Mouse (Mus musculus) MEL (cell line): ENCODE measurements around the gene Sugp2. TPM values are rescaled to one million over a fixed set of nuclear protein-coding genes. Genes with fewer than 3 reads are reported as not detected.
A peak's percentile ranks its signal among the peaks of the same experiment; 100 is the strongest.

Experiments
- DNase-seq: peaks from one replicate; pipeline ENCODE4 v3.0.0; 2011; ENCODE audit warnings: low read depth, low spot score
- H3K27ac ChIP-seq: 2 replicates; pipeline ENCODE4 v1.5.1; 2012; ENCODE audit warnings: low read depth, mild to moderate bottlenecking, control low read depth, low read length, moderate library complexity; ENCODE audit not compliant: control insufficient read depth
- H3K27me3 ChIP-seq, 2 experiments: fragments of 150-350 bp in 1 of 2; sonication (generic) in 1 of 2; 2 replicates each; pipeline ENCODE4 v1.6.1; 2012; ENCODE audit warnings: low read length in 2 of 2, mild to moderate bottlenecking in 2 of 2, improper control_type of control experiment in 1 of 2, moderate library complexity in 1 of 2; ENCODE audit not compliant: insufficient read depth in 2 of 2, control insufficient read depth in 1 of 2
- H3K36me3 ChIP-seq, 2 experiments: 2 replicates each; pipeline ENCODE4 v1.6.1; 2012 to 2014; ENCODE audit warnings: low read length in 2 of 2, improper control_type of control experiment in 1 of 2, inconsistent platforms in 1 of 2, mild to moderate bottlenecking in 1 of 2; ENCODE audit not compliant: insufficient read depth in 2 of 2, control insufficient read depth in 1 of 2
- H3K4me1 ChIP-seq, 2 experiments: fragments of 150-350 bp in 1 of 2; sonication (generic) in 1 of 2; 2 replicates each; pipeline ENCODE4 v1.6.1; 2012; ENCODE audit warnings: low read length in 2 of 2, improper control_type of control experiment in 1 of 2, mild to moderate bottlenecking in 1 of 2; ENCODE audit not compliant: insufficient read depth in 2 of 2, control insufficient read depth in 1 of 2
- H3K4me3 ChIP-seq, 2 experiments: fragments of 150-350 bp in 1 of 2; sonication (generic) in 1 of 2; 2 replicates each; pipeline ENCODE4 v1.5.1; 2012; ENCODE audit warnings: low read depth in 2 of 2, low read length in 2 of 2, mild to moderate bottlenecking in 2 of 2, moderate library complexity in 2 of 2, control low read depth in 1 of 2, improper control_type of control experiment in 1 of 2; ENCODE audit not compliant: control insufficient read depth in 1 of 2, insufficient read depth in 1 of 2
- H3K79me2 ChIP-seq: 2 replicates; pipeline ENCODE4 v1.6.1; 2012; ENCODE audit warnings: mild to moderate bottlenecking, low read length, moderate library complexity; ENCODE audit not compliant: control insufficient read depth, poor library complexity, insufficient read depth
- H3K9ac ChIP-seq: 2 replicates; pipeline ENCODE4 v1.6.1; 2012; ENCODE audit warnings: low read depth, mild to moderate bottlenecking, control low read depth, low read length, moderate library complexity; ENCODE audit not compliant: control insufficient read depth, poor library complexity, severe bottlenecking
- H3K9me3 ChIP-seq: fragments of 150-350 bp; sonication (generic); replicated peaks from 2 replicates; pipeline ENCODE4 v1.6.1; 2012; ENCODE audit warnings: mild to moderate bottlenecking, low read length, improper control_type of control experiment, moderate library complexity; ENCODE audit not compliant: insufficient read depth
- CHD1 ChIP-seq: IDR thresholded peaks from 2 replicates; pipeline ENCODE4 v1.6.1; 2012; ENCODE audit warnings: low read depth, mild to moderate bottlenecking, inconsistent platforms, low read length, improper control_type of control experiment
- CHD2 ChIP-seq: IDR thresholded peaks from 2 replicates; pipeline ENCODE4 v1.6.1; 2011; ENCODE audit warnings: low read length, improper control_type of control experiment
- CTCF ChIP-seq, 3 experiments: IDR thresholded peaks in 2 of 3; conservative IDR thresholded peaks in 1 of 3; 2 replicates each; pipeline ENCODE4 v1.5.1; 2011 to 2012; ENCODE audit warnings: low read length in 3 of 3, low read depth in 2 of 3, mild to moderate bottlenecking in 2 of 3, improper control_type of control experiment in 1 of 3, inconsistent platforms in 1 of 3, mixed read lengths in 1 of 3, moderate library complexity in 1 of 3; ENCODE audit not compliant: control insufficient read depth in 1 of 3, insufficient read depth in 1 of 3, poor library complexity in 1 of 3, severe bottlenecking in 1 of 3
- E2F4 ChIP-seq: IDR thresholded peaks from 2 replicates; pipeline ENCODE4 v1.6.1; 2011; ENCODE audit warnings: low read depth, low read length, improper control_type of control experiment, borderline replicate concordance
- ELF1 ChIP-seq: IDR thresholded peaks from 2 replicates; pipeline ENCODE4 v1.6.1; 2014; ENCODE audit warnings: low read depth, mild to moderate bottlenecking, inconsistent platforms, low read length, improper control_type of control experiment, moderate library complexity
- ETS1 ChIP-seq: IDR thresholded peaks from 2 replicates; pipeline ENCODE4 v1.6.1; 2012; ENCODE audit warnings: low read depth, mild to moderate bottlenecking, inconsistent platforms, low read length, improper control_type of control experiment, moderate library complexity
- GABPA ChIP-seq: IDR thresholded peaks from 2 replicates; pipeline ENCODE4 v1.6.1; 2012; ENCODE audit warnings: low read depth, mild to moderate bottlenecking, inconsistent platforms, low read length, improper control_type of control experiment, moderate library complexity
- GATA1 ChIP-seq: IDR thresholded peaks from 2 replicates; pipeline ENCODE4 v1.6.1; 2011; ENCODE audit warnings: low read depth, low read length, improper control_type of control experiment
- MAFK ChIP-seq: IDR thresholded peaks from 2 replicates; pipeline ENCODE4 v1.6.1; 2011; ENCODE audit warnings: low read depth, mild to moderate bottlenecking, low read length, improper control_type of control experiment, borderline replicate concordance
- MAX ChIP-seq: IDR thresholded peaks from 2 replicates; pipeline ENCODE4 v1.6.1; 2011; ENCODE audit warnings: low read length, improper control_type of control experiment
- MEF2A ChIP-seq: IDR thresholded peaks from 2 replicates; pipeline ENCODE4 v1.6.1; 2014; ENCODE audit warnings: low read depth, mild to moderate bottlenecking, inconsistent platforms, low read length, improper control_type of control experiment; ENCODE audit not compliant: poor library complexity, insufficient replicate concordance, severe bottlenecking; ENCODE audit errors: extremely low read depth
- POLR2A ChIP-seq, 2 experiments: IDR thresholded peaks; 2 replicates each; pipeline ENCODE4 v1.6.1; 2011 to 2012; ENCODE audit warnings: low read length in 2 of 2, mild to moderate bottlenecking in 2 of 2, control low read depth in 1 of 2, improper control_type of control experiment in 1 of 2, low read depth in 1 of 2, moderate library complexity in 1 of 2; ENCODE audit not compliant: control insufficient read depth in 1 of 2, insufficient read depth in 1 of 2, poor library complexity in 1 of 2
- POLR2AphosphoS5 ChIP-seq: IDR thresholded peaks from 2 replicates; pipeline ENCODE4 v1.6.1; 2012; ENCODE audit warnings: low read depth, borderline replicate concordance, mild to moderate bottlenecking, inconsistent platforms, low read length, moderate library complexity, mixed read lengths
- RAD21 ChIP-seq: IDR thresholded peaks from 2 replicates; pipeline ENCODE4 v1.6.1; 2011; ENCODE audit warnings: mild to moderate bottlenecking, low read depth, low read length, improper control_type of control experiment
- SIN3A ChIP-seq: IDR thresholded peaks from 2 replicates; pipeline ENCODE4 v1.6.1; 2012; ENCODE audit warnings: low read length, improper control_type of control experiment, inconsistent platforms
- SMC3 ChIP-seq: IDR thresholded peaks from 2 replicates; pipeline ENCODE4 v1.6.1; 2011; ENCODE audit warnings: low read depth, low read length, improper control_type of control experiment
- USF1 ChIP-seq: IDR thresholded peaks from 2 replicates; pipeline ENCODE4 v1.6.1; 2014; ENCODE audit warnings: low read depth, mild to moderate bottlenecking, inconsistent platforms, low read length, improper control_type of control experiment, moderate library complexity
- USF2 ChIP-seq, 2 experiments: IDR thresholded peaks; 2 replicates each; pipeline ENCODE4 v1.6.1; 2011 to 2012; ENCODE audit warnings: improper control_type of control experiment in 2 of 2, low read length in 2 of 2, borderline replicate concordance in 1 of 2, inconsistent platforms in 1 of 2, low read depth in 1 of 2, mild to moderate bottlenecking in 1 of 2; ENCODE audit not compliant: insufficient read depth in 1 of 2
- ZNF384 ChIP-seq: IDR thresholded peaks from 2 replicates; pipeline ENCODE4 v1.6.1; 2012; ENCODE audit warnings: low read depth, mild to moderate bottlenecking, inconsistent platforms, low read length, improper control_type of control experiment
- polyA plus RNA-seq, 2 experiments: library from polyadenylated mRNA; stranded (reverse) in 1 of 2; unstranded in 1 of 2; fragments of >175 nt in 1 of 2; fragments of >200 nt in 1 of 2; gene quantifications; 2 replicates each; pipeline versions ENCODE4 v1.2.1 to v1.2.4; 2012; ENCODE audit warnings: low replicate concordance in 2 of 2, low read depth in 1 of 2; ENCODE audit not compliant: insufficient read length in 2 of 2, insufficient read depth in 1 of 2, missing spikeins in 1 of 2
- total RNA-seq: library from RNA; depleted of rRNA; stranded (reverse); fragments of 300-350 nt; gene quantifications from 2 replicates; pipeline ENCODE4 v1.2.3, GENCODE M21; 2012

Gene Sugp2
- total and polyA plus RNA-seq, 3 experiments: 23.9 to 27.4 TPM; not detected in 1

DNA sequence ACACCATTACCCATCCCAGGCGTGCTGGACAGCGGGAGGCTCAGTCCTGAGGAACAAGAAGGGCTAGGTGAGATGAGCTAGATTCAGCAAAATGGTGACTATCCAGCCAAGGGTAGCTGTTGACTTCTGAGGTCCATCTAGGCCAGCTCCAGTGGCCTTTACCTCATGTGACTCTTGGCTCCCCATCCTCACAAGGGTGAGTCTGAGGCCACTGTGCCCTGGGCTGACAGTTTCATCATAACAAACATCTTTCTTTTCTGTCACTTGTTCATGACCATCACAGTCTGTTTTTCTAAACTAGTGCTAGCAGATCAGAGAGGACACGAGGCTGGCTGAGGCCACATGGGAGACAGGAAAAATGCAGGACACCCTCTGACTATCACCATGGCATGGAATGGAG is 39.8 kb upstream of the Sugp2 start:
- H3K4me3 ChIP-seq: no peak overlapping the region
- H3K9ac ChIP-seq: no peak overlapping the region
- DNase-seq: no peak
- no peak for TF ChIP-seq GATA1
- no peak for TF ChIP-seq USF2 (IDR thresholded peaks at IDR 0.05; ENCODE audit: borderline replicate concordance in 1 of 2, insufficient read depth in 1 of 2, low read depth in 1 of 2, low read length in 2 of 2)
- TF ChIP-seq CTCF (IDR thresholded peaks at IDR 0.05 in 2 of 3, conservative IDR thresholded peaks at IDR 0.05 in 1 of 3; ENCODE audit: control insufficient read depth in 1 of 3, insufficient read depth in 1 of 3, low read depth in 2 of 3, low read length in 3 of 3, poor library complexity in 1 of 3, severe bottlenecking in 1 of 3): no peak
- TF ChIP-seq SMC3: no peak
- no peak for TF ChIP-seq CHD2
- TF ChIP-seq MEF2A: no peak
- TF ChIP-seq ELF1: no peak
- no peak for TF ChIP-seq ZNF384
- TF ChIP-seq GABPA: no peak
- no peak for TF ChIP-seq MAFK
- no peak for TF ChIP-seq USF1
- no peak for TF ChIP-seq E2F4
- TF ChIP-seq CHD1: no peak
- TF ChIP-seq ETS1: no peak
- TF ChIP-seq SIN3A: no peak
- TF ChIP-seq, all 39 proteins: peak for 0
- Histone ChIP-seq H3K27ac (no peak overlapping the region), H3K36me3 (no peaks in the 10 kb centered on the region; a peak in 1 of 4 replicates), H3K9me3 (no peaks in the 10 kb centered on the region), H3K79me2 (peaks cover 2% of the 10 kb centered on the region; the same call in 1 of the 2 replicates), H3K4me1 (no peaks in the 10 kb centered on the region), H3K27me3 (no peaks in the 10 kb centered on the region)

DNA sequence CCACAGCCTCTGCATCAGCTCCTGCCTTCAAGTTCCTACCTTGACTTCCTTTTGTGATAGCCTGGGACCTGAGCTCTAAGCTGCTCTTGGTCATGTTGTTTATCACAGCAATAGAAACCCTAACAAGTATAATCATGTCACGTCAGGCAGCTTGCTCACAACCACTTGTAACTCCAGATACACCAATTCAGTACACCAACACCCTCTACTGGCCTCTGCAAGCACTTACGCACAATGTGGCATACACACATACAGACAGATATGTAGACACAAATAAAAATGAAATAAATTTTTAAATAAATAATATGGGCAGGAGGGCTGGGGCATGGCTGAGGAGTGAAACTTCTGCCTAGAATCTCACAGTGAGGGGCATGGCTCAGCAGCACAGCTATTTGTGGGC is 38.3 kb upstream of the Sugp2 start:
- Histone ChIP-seq H3K27me3 (no peaks in the 10 kb centered on the region), H3K4me1 (no peaks in the 10 kb centered on the region), H3K4me3 (no peak overlapping the region), H3K36me3 (no peaks in the 10 kb centered on the region; a peak in 1 of 4 replicates), H3K79me2 (peaks cover 2% of the 10 kb centered on the region; the same call in 1 of the 2 replicates), H3K27ac (no peak overlapping the region), H3K9ac (no peak overlapping the region), H3K9me3 (no peaks in the 10 kb centered on the region)
- DNase-seq: peak; percentile 37
- TF ChIP-seq CTCF (IDR thresholded peaks at IDR 0.05 in 2 of 3, conservative IDR thresholded peaks at IDR 0.05 in 1 of 3; ENCODE audit: control insufficient read depth in 1 of 3, insufficient read depth in 1 of 3, low read depth in 2 of 3, low read length in 3 of 3, poor library complexity in 1 of 3, severe bottlenecking in 1 of 3): peak in 2 of 3 experiments; percentile 15 to 40; a peak in 2 of 6 replicates
- TF ChIP-seq MAX: no peak
- TF ChIP-seq POLR2AphosphoS5: no peak
- no peak for TF ChIP-seq POLR2A (IDR thresholded peaks at IDR 0.05; ENCODE audit: control insufficient read depth in 1 of 2, insufficient read depth in 1 of 2, low read depth in 1 of 2, low read length in 2 of 2, poor library complexity in 1 of 2)
- peak; percentile 14 for TF ChIP-seq RAD21
- no peak for TF ChIP-seq MAFK
